Mouse (Mus musculus) lung, adult 2 months (tissue): Measurements from ENCODE around the gene Ms4a4c.

ENCODE experiments used
- CTCF ChIP-seq: fragments of 200-500 bp; IDR thresholded peaks from 2 replicates; pipeline ENCODE4 v1.5.1; 2011; ENCODE audit warnings: mild to moderate bottlenecking, low read length, control low read depth; ENCODE audit not compliant: insufficient read depth
- POLR2A ChIP-seq: fragments of 200-500 bp; IDR thresholded peaks from 2 replicates; pipeline ENCODE4 v1.6.1; 2011; ENCODE audit warnings: low read depth, mild to moderate bottlenecking, control low read depth, low read length, borderline replicate concordance; ENCODE audit errors: extremely low read depth

DNA sequence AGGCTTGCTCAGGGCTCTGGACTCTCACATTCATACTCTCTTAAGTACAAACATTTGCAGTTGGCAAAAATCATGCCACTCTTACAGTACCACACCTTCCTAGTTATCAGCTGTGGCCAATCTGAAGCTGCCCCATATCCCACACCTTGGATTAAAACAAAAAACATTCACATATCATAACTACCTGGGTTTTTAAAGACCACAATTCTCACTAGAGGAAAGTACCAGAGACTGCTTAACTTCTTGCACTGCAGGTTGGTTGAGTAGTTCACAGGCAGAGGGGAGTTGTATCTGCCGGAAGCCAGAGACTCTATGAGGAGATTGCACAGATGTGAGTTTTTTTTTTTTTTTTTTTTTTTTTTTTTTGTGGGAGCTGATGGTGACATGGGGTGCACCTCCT is 9.5 kb downstream of the Ms4a4c start:
- TF ChIP-seq POLR2A (no peak), CTCF (no peak)
